Mouse (Mus musculus) embryonic facial prominence, embryonic 11.5 days (tissue): ENCODE data around the gene Sdr39u1. TPM values are rescaled to one million over a fixed set of nuclear protein-coding genes. Genes with fewer than 3 reads are reported as not detected.

Experiments used
- ATAC-seq: fragments of 200-750 bp; cut with Nextera tagmentation; replicated peaks from 2 replicates; pipeline ENCODE4 v1.8.0; 2017; ENCODE audit warnings: low read depth; ENCODE audit not compliant: insufficient number of reproducible peaks, low FRiP score, low TSS enrichment
- DNase-seq: peaks from one replicate; pipeline ENCODE4 v3.0.0-alpha.2; 2015; ENCODE audit warnings: low spot score
- H3K27ac ChIP-seq: fragments of 300-500 bp; sonication (generic); replicated peaks from 2 replicates; pipeline ENCODE4 v1.5.1; 2014; ENCODE audit warnings: mild to moderate bottlenecking, low read depth, low read length, control low read depth
- H3K27me3 ChIP-seq: fragments of 300-500 bp; sonication (generic); 2 replicates; pipeline ENCODE4 v1.6.1; 2014; ENCODE audit warnings: mild to moderate bottlenecking, low read length, moderate library complexity, mixed read lengths; ENCODE audit not compliant: control insufficient read depth, insufficient read depth
- H3K36me3 ChIP-seq: fragments of 300-500 bp; sonication (generic); replicated peaks from 2 replicates; pipeline ENCODE4 v1.6.1; 2014; ENCODE audit warnings: low read depth, mild to moderate bottlenecking, low read length, moderate library complexity, mixed read lengths; ENCODE audit not compliant: control insufficient read depth, insufficient read depth
- H3K4me1 ChIP-seq: fragments of 300-500 bp; sonication (generic); 2 replicates; pipeline ENCODE4 v1.6.1; 2014; ENCODE audit warnings: low read length, mixed read lengths; ENCODE audit not compliant: control insufficient read depth, insufficient read depth
- H3K4me2 ChIP-seq: fragments of 300-500 bp; sonication (generic); 2 replicates; pipeline ENCODE4 v1.6.1; 2014; ENCODE audit warnings: low read depth, mild to moderate bottlenecking, control low read depth, low read length, moderate library complexity
- H3K4me3 ChIP-seq: fragments of 300-500 bp; sonication (generic); 2 replicates; pipeline ENCODE4 v1.5.1; 2014; ENCODE audit warnings: low read depth, low read length, control low read depth
- H3K9ac ChIP-seq: fragments of 300-500 bp; sonication (generic); replicated peaks from 2 replicates; pipeline ENCODE4 v1.6.1; 2014; ENCODE audit warnings: mild to moderate bottlenecking, control low read depth, low read length
- H3K9me3 ChIP-seq: fragments of 300-500 bp; sonication (generic); replicated peaks from 2 replicates; pipeline ENCODE4 v1.6.1; 2016; ENCODE audit warnings: mild to moderate bottlenecking, low read length, inconsistent platforms, mixed read lengths; ENCODE audit not compliant: control insufficient read depth
- WGBS: fragments of 180-500 bp; shearing (Covaris S2); extraction: QIAGEN DNeasy Blood & Tissue Kit; methylation state at CpG from one replicate; pipeline ENCODE4 v1.1.7; 2014; 5-methylcytosine and 5-hydroxymethylcytosine counted together
- polyA plus RNA-seq: library from polyadenylated mRNA; unstranded; fragments of >200 nt; fragmentation: Nextera tagmentation; extraction: Ambion mirVana; gene quantifications from 2 replicates; pipeline ENCODE4 v1.2.1, GENCODE M21; 2014

Sdr39u1 gene
- polyA plus RNA-seq, 1 experiment from 2014 or later: 55.7 TPM

DNA sequence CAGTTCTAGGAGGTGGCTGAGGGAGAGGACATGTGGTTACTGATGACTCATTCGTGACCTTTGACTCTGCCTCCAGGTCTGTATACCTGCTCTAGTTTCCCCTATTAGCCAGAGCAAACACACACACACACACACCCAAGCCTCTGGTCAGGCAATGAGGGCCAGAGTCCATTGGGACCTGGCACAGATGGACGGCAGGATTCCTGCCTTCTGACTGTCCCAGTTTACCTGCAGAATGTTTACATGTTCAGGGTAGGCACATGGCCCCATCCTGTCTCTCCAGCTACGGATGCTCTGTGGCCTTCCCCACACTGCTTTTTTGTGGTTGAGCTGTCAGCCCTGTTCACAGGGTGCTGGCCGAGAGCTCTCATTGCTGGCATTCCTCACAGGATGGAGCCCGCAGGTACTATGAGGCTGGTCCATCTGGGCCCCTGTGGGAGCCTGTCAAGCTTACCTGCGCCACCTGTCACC is 17.9 kb downstream of the Sdr39u1 start:
- H3K9ac ChIP-seq: no peak overlapping the region
- no peaks in the 10 kb centered on the region for H3K9me3 ChIP-seq
- peaks cover 3% of the 10 kb centered on the region; the same call in 1 of the 2 replicates for H3K4me1 ChIP-seq
- DNase-seq: no peak
- ATAC-seq: no peak
- H3K36me3 ChIP-seq: no peaks in the 10 kb centered on the region
- H3K27me3 ChIP-seq: no peaks in the 10 kb centered on the region
- H3K4me3 ChIP-seq: no peak overlapping the region
- no peak overlapping the region for H3K27ac ChIP-seq
- H3K4me2 ChIP-seq: no peak overlapping the region
- WGBS: 64% methylated on average over 6 of the region's 6 CpGs

DNA sequence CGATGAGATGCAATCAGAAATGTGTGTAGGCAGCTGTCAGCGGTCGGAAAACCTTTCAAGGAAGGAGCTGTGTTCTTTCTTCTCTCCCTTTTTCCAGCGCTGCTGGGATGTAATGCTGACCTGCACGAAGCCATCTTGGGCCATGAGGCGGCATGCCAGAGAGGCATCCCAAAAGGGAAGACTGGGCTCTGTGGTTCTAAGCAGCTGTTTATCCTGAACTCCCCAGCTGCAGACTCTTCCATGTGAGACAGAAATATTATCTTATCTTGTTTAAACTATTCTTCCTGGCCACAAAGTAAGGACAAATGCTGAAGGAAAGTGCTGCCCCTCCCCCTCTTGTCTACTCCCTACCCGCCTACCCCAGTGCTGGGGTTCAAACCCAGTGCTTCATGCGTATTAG is 19.1 kb downstream of the Sdr39u1 start:
- no peak overlapping the region for H3K9ac ChIP-seq
- no peak overlapping the region for H3K4me2 ChIP-seq
- 84% methylated on average over 8 of the region's 8 CpGs for WGBS
- H3K27me3 ChIP-seq: no peaks in the 10 kb centered on the region
- ATAC-seq (no peak), DNase-seq (no peak)
- H3K4me3 ChIP-seq: no peak overlapping the region
- H3K36me3 ChIP-seq: no peaks in the 10 kb centered on the region
- no peaks in the 10 kb centered on the region for H3K9me3 ChIP-seq
- H3K27ac ChIP-seq: no peak overlapping the region
- H3K4me1 ChIP-seq: peaks cover 3% of the 10 kb centered on the region; the same call in 1 of the 2 replicates

DNA sequence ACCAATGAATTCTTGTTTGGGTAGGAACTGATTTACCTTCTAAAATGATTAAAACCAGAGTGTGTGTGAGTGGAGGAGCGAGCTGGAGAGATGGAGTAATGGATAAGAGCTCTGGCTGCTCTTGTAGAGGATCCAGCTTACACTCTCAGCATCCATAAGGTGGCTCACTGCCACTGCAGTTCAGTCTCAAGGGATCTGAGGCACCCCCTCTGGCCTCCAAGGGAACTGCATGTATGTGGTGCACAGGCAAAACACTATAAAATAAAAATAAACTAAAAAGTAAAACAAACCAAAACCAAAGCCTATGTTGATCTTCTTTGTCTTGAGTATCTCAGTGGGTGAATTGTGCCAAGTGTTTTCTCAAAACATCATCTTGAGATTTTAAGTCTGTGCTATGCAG is 20.5 kb downstream of the Sdr39u1 start:
- DNase-seq (peak; percentile 73), ATAC-seq (no peak)
- Histone ChIP-seq H3K9me3 (no peaks in the 10 kb centered on the region), H3K4me3 (no peak overlapping the region), H3K27me3 (no peaks in the 10 kb centered on the region), H3K9ac (no peak overlapping the region), H3K4me1 (peaks cover 3% of the 10 kb centered on the region; the same call in 1 of the 2 replicates), H3K27ac (no peak overlapping the region), H3K4me2 (no peak overlapping the region), H3K36me3 (no peaks in the 10 kb centered on the region)
- WGBS: 25% methylated on average over 1 of the region's 1 CpGs

- no peak overlapping the region for H3K4me3 ChIP-seq
- no peaks in the 10 kb centered on the region for H3K27me3 ChIP-seq
These were observed 21.7 kb downstream of the Sdr39u1 start for GRCm38 (mm10) chr14:55878316-55878940.

DNA sequence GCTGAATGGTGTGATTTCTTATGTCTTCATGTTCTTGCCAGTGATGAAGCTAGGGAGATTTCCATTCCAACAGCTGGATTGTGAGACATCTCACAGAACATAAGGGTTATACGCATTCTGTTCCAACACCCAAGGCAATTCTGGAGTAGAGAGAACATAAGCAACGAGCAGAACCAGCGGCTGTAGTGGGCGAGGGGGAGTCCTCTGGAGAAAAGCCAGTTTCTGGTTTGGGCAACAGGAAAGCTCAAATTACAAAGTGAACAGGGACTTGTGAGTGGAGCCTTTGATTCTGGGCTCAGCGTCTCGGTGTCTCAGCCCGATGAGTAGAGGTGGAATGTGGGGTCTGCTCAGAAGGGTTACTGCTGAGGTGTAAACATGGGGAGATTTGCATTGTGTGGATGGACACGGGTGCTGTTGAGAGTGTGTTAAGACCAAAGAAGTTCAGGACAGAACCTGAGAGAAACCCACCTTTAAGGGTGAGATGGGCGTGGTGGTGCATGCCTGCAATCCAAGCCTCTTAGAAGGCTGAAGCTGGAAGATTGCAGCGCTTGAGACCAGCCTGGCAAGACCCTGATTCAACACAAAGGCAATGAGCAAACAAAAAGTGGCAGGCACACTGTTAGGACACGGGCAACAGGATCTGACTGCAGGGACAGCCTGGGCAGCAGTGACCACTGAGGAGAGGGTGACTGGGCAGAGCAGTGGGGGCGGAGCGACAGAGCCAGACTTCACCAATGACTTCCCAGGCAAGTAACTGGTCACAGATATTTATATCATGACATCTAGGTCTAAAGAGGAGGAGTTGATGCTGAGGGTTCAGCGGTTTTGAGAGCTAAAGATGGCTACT is 22.4 kb downstream of the Sdr39u1 start:
- Histone ChIP-seq H3K9ac (no peak overlapping the region), H3K36me3 (no peaks in the 10 kb centered on the region), H3K9me3 (no peaks in the 10 kb centered on the region), H3K4me3 (no peak overlapping the region), H3K27ac (no peak overlapping the region), H3K4me1 (peaks cover 3% of the 10 kb centered on the region; the same call in 1 of the 2 replicates), H3K27me3 (no peaks in the 10 kb centered on the region), H3K4me2 (peak overlapping the region; percentile 22)
- DNase-seq: peak; percentile 72
- WGBS: 17% methylated on average over 14 of the region's 14 CpGs
- no peak for ATAC-seq

More at GRCm38 (mm10) chr14:55878316-55878940, 21.7 kb downstream of the Sdr39u1 start:
- no peak for DNase-seq
- H3K4me2 ChIP-seq: no peak overlapping the region
- WGBS: 30% methylated on average over 7 of the region's 7 CpGs
- no peaks in the 10 kb centered on the region for H3K9me3 ChIP-seq
- peaks cover 3% of the 10 kb centered on the region; the same call in 1 of the 2 replicates for H3K4me1 ChIP-seq
- no peak for ATAC-seq
- no peak overlapping the region for H3K9ac ChIP-seq
- H3K27ac ChIP-seq: no peak overlapping the region
- H3K36me3 ChIP-seq: no peaks in the 10 kb centered on the region

DNA sequence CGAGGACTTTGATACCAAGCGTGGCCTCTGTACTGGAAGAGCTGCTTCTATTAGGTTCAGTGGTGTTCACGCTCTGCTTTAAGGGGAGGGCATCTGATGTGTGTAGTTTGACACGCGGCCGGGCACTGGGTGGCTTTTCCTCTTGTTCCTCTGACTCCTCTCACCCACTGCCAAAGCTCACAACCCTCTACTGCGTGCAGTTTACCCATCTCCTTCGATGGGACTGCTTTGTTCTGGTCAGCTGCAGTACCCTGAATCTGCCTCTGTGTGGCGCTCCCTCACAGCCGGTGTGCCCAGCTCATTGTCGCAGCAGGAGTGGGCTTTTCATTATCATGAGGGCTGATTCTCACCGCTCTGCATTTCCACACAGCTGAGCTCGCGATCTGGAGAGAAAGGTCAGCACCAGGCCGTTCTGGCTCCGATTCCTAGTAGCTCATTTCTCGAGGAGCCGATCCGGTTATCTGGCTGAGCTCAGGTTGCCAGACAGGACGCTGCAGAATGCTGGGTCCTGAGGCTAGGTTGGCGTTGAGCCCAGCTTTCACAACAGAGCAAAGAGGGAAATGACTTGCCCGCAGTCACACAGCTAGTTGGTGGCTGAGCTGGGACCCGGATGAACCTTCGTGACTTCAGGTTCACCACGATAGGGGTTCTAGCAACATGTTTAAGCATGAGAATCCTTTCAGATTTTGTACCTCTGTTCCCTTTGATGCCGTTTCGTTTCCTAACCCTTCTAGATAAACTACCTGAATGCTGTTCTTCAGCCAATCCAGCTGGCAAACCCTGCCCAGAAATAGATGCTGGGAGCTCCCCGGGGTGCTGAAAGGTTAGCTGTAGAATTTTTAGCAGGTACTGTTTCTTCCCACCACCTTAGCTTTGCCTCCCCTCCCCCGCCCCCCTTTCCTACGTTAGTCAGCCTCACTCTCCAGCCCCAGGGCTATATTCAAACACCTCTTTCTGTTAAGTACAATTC is 26.1 kb downstream of the Sdr39u1 start:
- 14% methylated on average over 30 of the region's 30 CpGs for WGBS
- DNase-seq (peak; percentile 85), ATAC-seq (peak; percentile 55)
- Histone ChIP-seq H3K36me3 (peaks cover 13% of the 10 kb centered on the region), H3K4me1 (peaks cover 3% of the 10 kb centered on the region; the same call in 1 of the 2 replicates), H3K4me3 (no peak overlapping the region), H3K9me3 (no peaks in the 10 kb centered on the region), H3K4me2 (peak overlapping the region; percentile 6), H3K9ac (peak overlapping the region; percentile 29; the same call in 1 of the 2 replicates), H3K27ac (no peak overlapping the region), H3K27me3 (no peaks in the 10 kb centered on the region)

DNA sequence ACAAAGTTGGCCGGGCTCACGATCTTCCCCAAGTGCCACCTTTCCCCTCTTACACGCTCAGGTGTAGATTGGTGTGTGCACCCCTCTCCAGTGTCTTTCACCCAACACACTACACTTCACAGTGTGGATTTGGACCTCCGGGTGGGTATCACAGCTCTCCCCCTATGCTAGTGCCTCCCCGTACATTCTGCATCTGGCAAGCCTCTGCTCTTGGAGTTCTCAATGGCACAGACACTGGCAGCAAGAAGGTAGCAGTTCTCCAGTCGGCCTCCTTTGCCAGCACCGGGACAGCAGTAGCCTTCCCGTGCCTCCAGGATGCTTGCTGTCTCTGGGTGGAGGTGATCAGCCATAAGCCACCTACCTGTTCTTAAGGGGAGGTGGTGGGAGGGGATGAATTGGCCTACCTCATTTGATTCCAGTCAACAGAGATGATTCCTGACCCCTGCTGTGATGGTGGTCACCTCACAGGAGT is 26.8 kb downstream of the Sdr39u1 start:
- H3K4me3 ChIP-seq: no peak overlapping the region
- no peak for DNase-seq
- peaks cover 13% of the 10 kb centered on the region for H3K36me3 ChIP-seq
- ATAC-seq: 0 out of 2 replicates have a peak, but pooled peaks have one; percentile 43
- H3K27me3 ChIP-seq: no peaks in the 10 kb centered on the region
- H3K9ac ChIP-seq: peak overlapping the region; percentile 29; the same call in 1 of the 2 replicates
- no peaks in the 10 kb centered on the region for H3K9me3 ChIP-seq
- no peak overlapping the region for H3K4me2 ChIP-seq
- peaks cover 3% of the 10 kb centered on the region; the same call in 1 of the 2 replicates for H3K4me1 ChIP-seq
- 82% methylated on average over 8 of the region's 8 CpGs for WGBS
- no peak overlapping the region for H3K27ac ChIP-seq
